Mouse (Mus musculus): ENCODE results near the gene Slc35f2.
A peak's percentile ranks its signal among the peaks of the same experiment; 100 is the strongest.

The Slc35f2 gene

DNA sequence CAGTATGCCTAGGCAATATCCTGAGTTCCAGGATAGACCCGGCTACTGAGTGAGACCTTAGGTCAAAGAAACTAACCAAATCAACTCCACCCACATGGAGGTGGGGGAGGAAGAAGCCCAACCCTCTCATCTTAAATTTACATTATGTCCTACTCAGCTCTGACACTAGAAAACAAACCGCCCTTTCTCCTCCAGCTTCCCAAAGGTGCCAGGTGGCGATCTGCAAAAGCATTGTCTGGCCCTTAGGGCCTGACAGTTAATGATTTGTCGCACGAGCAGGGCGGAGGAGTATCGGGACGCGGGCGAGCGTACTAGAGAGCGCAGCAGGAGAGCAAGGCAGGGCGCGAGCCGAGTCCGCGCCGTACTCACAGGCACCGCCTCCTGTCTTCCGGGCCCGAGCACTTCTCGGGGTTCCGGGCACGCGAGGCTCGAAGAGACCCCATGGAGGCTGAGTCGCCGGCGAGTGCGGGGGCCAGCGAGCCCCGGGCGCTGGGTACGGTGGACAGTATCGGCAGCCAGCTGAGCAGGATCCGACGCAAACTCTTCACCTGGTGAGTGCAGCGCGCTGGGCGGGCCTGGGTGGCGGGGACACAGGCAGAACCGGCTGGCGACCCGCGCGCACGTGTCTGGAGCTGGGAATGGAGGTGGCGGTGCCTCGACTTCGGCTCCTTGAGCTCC is at the start of gene Slc35f2:
Gene Slc35f2 (plus strand): TSS at position 195 of the 678 bp plus-strand sequence.
- peak; percentile 11 for DNase-seq

DNA sequence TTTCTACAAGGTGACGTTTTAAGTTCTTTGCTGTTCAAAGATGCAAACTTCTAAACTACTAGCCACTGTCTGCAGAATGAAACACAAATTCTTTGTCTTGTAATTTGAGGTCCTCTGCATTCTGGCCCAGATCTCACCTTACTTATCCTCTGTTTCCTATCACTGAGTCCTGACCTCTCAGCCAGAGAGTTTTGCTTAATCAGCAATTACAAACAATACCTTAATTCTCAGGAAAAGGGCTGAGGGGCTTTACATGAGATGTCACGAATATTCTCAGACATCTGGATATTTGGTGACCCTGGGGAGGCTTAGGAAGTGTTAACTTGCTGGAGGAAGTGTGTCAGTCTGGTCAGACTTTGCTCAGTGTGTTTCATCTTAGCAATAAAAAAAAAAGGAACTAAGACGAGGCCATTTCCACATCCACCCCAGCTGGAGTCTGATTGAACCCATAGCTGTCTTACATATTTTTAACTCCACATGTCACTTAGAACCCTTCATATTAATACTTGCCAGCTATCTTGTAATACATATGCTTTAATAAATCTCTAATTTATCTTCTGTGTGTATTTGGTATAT is 30.4 kb upstream of the Slc35f2 start:
- DNase-seq: peak; percentile 4

DNA sequence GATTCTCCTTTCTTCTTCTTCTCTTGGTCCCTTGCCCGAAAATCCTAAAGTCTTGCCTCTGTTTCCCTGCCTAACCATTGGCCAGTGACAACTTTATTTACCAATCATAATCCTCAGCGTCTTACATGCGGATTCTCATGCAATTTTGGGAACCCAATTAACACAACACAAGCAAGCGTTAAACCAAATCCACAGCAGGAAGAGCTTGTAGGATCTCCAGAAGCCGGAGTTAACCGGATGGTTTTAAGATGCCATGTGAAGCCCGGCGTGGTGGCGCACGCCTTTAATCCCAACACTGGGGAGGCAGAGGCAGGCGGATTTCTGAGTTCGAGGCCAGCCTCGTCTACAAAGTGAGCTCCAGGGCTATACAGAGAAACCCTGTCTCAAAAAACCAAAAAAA is 20.9 kb upstream of the Slc35f2 start:
- no peak for DNase-seq

DNA sequence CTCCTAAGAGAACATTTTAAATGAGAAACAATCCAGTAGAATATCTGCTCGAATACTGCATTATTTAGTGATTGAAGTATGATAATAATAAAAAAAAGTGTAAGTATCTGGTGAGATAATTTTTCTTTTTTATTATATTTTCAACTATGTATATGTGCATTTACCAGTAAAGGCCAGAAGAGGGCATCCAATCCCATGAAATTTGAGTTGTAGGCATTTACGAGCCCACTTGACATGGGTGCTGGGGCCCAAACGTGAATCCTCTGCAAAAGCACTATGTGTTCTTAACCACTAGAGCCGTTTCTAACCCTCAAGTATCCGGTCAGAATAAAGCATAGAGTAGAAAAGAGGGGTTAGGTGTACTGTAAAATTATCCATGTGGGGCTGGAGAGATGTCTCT is 20.4 kb upstream of the Slc35f2 start:
- DNase-seq: peak; percentile 3

DNA sequence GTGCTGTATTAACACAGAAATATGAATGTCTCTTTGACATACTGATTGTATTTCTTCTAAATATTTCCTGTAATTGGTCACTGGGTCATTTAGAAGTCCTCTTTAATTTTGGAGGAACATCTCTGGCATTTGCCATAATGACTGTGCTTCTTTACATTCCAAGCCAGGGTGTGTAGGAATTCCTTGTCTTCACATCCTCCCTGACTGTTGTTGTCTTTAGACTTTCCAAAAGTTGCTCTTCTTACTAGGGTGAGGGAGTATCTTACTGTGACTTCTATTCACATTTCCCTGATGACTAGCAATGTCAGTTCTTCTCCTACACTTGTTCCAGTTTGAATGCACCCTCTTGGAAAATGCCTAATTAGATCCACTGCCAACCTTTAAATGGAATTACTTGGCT is 16.5 kb upstream of the Slc35f2 start:
- no peak for DNase-seq

DNA sequence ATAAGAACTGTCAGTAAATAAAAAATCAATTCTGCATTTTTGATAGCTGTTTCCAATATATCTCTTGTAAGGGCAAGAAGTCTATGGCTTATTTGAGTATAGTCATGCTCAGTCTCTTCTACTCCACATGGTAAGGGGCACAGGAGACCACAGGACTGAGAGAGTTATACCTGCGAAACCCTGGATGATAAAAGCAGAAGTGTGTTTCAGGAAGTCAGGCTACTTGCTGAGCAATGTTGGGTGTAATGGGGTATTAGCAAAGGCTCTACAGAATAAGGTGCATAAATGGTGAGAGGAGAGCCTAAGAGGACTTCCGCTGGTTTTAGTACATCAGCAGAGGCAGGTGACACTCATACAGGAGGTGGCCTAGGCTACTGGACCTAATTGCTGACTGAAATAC is 13.2 kb upstream of the Slc35f2 start:
- no peak for DNase-seq

DNA sequence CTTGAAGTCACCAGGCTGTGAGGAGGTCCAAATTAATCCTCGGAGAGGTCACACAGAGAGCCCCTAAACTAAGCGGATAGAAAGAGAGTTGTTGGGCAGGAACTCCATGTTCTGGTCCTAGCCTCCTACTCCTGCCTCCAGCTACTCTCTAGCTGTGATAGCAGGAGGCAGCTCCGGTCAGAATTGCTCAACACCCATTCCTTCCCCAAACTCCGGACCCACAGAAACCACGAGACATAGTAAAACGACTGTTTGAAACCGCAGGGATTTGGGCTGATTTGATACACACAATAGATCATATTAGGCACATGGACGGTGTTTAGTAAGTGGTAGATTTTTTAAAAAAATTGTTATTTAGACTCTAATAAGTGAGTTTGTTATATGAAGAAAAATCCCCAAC is 6.6 kb upstream of the Slc35f2 start:
- no peak for DNase-seq

DNA sequence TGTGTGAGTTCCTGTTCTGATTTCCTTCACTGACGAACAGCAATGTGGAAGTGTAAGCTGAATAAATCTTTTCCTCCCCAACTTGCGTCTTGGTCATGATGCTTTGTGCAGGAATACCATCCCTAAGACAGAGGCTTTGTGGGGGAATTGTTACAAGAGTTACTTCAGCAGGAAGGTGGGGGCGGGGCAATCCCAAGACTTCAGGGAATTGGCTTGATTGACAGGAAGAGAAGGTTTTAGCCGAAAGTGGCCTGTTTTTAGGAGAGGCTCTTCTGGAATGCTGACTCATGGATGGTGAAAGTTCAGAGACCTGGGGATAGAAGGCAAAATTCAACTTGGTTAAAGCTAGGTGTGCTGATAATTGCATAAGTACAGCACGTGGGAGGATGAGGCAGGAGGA is 2.9 kb upstream of the Slc35f2 start:
- DNase-seq: no peak

DNA sequence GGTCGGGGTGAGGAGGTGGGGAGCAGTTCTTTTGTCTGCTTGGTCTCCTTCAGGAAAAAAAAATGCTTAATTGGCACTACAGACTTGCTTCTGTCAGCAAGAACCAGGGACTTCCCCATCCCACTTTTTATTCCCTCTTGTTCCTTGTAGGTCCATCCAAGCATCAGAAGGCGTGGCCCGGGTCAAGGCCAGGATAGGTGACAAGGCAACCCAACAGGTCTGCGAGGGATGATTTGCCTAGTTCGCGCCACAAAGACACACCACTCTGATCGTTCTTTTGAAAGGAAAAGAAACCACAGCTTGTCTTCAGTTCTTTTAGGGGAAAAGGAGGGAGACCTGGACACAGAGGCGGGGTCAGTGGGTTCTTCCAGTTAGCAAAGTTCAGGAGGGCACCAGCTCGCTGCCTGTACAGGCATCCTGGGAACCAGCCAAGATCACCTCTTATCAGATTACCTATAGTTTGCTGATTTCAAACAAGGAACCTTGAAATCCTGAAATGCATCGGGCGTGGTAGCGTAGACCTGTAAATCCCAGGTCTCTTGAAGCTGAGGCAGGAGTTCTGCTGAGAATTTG is 481 bp upstream of the Slc35f2 start:
- no peak for DNase-seq

DNA sequence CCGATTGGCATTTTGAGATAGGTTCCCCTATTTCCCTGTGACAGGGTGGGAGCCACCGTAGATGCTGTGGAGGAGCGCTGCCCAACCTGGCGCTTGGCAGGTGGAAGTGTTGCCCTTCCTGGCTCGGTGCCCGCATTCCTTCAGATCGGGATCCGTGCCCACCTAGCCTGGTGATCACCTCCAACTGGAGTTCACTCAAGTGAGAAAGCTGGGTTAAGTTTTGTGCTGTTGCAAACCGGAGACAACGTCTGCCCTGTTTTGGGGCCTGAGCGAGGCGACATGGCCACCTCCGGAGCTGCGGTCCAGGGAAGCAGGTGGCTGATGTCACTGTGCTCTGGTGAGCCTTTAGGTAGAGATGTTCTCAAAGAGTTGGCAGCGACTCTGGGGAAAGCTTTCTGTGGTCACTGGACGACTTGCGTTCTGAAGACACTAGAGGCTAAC is 803 bp downstream of the Slc35f2 start:
- peak; percentile 6 for DNase-seq

DNA sequence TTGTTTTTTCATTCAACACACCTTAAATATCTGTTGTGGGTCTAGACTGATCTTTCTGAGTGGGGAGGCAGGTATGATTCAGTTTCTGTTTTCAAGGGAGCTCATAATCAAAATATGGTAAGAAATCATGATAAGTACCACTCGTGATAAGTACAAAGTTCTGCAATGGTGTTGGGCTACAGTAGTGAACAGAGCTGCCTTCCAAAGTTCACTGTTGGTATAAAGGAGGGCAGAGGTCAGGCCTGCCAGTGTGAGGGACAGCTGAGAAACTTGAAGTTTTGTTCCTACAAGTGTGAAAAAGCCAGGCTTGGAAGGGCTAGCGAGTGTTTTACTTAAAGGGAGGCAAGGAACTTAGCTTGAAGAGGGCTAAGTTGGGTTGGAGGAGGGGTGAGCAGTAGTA is 4.2 kb downstream of the Slc35f2 start:
- DNase-seq: no peak

DNA sequence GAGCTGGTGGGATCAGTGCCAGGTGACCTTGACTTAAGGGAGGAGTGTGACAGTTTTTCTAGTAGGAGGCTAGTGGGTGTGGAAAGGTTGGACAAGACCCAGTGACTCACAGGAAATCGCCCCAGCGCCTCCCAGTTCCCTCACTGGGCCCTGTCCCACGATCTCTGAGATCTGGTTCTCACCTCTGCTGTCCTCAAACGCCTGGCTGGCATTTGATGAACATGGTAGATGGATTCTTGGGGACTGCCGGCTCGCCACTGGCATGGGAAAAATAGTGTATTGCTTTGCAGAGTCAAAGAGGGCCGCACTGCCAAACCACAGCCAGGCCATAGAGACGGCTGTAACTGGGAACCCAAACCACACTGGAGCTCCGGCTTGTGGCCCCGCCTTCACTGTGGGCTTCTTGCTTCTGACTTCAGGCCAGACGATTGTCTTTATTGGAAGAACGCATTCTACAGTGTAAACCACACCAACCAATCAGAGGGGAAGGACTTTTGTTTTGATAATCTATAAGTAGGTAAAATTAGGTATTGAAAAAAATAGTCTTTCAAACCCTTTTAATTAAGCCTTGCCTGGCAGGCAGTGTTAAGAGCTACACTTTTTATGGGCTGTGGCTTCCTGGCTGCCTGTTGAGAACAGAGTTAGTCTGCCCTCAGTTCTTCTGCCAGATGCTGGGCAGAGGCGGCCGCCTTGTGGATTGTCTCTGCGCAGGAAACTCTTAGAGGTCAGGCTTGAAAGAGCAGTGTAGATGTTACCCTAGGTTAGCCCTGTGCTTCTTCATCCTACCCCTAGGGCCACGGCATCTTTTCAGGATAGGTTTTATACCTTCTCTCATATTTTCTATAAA is 15.4 kb downstream of the Slc35f2 start:
- no peak for DNase-seq

DNA sequence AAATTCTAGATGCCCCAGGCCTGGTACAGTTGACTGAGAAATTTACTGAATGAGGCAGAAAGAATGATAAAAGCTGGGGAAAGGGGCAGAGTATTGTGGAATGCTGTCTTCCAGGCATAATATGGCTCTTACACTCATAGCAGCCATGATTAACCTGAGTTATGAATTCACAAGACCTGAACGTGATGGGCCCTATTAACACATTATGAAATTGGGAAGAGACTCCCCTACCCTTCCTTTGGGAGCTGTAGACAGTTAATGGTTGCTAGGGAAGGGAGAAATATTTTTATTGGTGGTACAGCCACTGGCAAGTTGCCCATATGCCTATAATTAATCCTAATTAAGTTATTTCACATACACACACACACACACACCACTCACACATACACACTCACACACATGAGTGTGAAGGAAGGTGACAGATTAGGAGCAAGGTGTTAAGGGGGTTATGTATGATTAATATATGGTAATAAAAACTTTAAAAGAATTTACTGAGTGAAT is 22.5 kb downstream of the Slc35f2 start:
- no peak for DNase-seq

DNA sequence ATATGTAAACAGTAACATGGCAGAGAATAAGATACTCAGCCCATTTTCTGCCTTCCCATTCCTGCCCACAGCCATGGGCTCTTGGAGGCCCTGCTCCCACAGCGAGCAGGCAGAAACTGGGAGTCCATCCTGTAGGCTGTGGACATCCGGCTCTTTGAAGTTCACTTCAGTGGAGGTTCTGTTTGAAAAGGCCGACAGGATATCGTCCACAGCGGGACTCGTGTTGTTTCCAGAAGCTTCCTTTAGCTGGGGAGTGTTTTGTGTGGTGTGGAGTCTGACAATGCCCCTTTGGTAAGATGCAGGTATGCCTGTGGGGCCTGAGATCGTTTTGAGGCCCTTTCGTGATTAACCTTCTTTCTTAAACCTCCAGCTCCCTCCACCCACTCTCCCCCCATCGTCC is 23.2 kb downstream of the Slc35f2 start:
- no peak for DNase-seq

DNA sequence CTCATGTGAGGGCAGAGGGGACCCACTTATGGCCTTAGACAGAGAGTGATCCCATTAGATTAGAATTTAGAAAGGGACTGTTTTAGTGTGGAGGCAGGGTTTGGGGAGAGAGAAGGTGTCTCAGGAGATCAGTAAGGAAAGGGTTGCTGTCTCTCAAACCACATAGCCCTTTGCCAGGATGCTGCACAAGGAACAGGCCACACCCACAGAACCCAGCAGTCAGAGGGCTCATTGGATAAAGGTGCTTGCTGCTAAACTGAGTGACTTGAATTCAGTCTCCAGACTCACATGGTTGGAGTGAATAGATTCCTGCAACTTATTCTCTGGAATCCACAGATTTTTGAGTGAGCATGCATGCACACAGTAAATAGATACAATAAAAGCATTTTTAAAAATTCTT is 24.0 kb downstream of the Slc35f2 start:
- no peak for DNase-seq

DNA sequence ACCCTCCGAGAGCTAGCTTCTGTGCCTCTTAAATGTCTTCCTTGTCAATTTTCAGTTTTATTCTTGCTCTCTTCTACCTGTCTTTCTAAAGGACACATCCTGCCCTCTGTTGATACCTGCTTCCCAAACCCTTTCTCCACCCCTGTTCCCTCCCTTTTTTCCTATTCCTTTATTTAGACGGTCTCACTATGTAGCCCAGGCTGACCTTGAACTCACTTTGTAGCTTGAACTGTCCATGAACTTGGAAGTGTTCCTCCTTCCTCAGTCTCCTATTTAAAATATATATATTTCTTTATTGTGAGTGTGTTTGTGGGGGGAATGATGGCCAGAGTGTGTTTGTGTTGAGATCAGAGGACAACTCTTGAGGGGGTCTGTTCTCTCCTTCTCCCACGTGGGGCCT is 25.0 kb downstream of the Slc35f2 start:
- DNase-seq: no peak

DNA sequence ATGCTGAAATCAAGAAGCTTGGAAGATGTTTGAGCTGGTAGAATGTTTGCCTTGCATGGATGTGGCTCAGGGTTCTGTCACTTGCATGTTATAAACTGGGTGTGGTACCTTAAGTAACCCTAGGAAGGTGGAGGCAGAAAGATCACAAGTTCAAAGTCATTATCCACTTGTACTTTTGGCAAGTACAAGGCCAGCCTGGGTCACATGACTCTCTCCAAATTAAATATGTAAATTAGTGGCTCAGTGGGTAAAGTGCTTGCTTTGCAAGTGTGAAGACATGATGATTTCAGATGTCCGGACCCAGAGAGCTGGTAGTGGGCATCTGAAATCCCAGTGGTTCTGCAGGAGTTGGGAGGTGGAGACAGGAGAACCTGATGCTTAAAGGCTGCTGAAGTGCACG is 25.8 kb downstream of the Slc35f2 start:
- DNase-seq: no peak

DNA sequence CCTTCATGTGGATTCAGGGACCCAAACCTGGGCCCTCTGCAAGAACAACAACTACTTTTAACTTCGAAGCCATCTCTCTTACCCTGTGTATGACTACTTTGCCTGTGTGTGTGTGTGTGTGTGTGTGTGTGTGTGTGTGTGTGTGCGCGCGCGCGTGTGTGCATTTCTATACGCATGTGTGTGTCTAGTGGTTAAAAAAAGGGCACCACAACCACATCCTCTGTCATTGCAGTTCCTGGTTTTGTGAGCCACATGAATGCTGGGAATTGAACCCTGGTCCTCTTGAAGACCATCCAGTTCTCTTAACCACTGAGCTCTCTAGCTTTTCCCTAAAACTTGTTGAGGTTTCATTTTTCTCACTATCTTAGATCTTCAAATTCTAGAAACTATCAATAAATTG is 31.6 kb downstream of the Slc35f2 start:
- DNase-seq: no peak

DNA sequence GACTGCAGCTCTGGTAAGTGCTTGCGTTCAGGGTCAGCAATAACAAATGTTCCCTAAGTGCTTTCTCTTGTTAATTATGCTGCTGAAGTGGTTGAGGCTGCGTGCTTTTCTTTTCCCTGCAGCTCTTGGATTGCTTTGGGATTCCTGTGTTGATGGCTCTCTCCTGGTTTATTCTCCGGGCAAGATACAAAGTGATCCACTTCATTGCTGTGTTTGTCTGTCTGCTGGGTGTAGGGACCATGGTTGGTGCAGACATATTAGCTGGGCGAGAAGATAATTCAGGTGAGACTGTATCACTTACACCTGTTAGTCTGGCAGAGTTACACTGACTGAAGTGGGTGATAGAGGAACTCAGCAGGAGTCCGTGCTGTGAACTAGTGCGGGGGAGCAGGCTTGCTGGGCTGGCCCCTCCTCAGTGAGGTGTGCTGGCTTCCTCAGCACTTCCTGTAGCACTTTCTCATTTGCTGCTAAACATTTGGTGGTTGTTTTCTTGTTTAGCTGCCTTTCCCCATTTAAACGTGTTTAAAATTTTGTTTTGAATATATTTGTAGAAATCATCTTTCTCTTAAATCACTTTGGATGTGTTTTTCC is 35.3 kb downstream of the Slc35f2 start:
- no peak for DNase-seq

DNA sequence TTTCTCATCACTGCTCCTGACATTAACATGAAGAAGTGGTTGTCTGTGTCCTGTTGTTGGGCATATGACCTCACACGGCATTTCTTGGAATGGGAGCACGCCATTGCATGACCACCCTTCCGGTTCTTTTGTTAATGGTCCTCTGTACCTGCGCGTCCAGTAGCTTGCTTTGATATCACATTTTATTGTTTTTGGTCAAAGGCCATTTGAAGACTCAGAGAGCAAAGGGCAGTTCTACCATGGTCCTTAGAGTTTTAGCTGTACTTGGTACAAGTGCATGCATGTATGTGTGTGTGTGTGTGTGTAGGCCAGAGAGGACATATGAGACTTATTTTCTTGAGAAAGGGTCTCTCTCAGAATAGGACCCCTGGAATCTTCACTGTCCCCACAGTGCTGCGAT is 42.1 kb downstream of the Slc35f2 start:
- DNase-seq: no peak

DNA sequence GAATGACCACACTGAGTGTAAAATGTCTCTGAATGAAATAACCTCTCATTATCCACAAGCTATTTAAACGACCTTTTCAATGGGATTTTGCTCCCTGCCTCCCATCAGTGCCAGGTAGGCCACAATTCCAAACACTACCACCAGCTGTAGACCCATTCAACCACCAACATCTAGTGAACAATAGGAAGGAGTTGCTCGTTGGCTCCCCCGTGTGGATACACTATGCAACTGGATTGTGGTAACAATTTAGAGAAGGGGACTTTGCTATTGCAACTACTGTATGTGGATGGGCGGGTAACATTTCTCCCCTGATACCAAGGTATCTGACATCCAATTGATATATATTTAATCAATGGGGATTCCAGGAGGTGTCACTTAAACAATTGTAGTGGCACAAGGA is 47.4 kb downstream of the Slc35f2 start:
- DNase-seq: peak; percentile 75

DNA sequence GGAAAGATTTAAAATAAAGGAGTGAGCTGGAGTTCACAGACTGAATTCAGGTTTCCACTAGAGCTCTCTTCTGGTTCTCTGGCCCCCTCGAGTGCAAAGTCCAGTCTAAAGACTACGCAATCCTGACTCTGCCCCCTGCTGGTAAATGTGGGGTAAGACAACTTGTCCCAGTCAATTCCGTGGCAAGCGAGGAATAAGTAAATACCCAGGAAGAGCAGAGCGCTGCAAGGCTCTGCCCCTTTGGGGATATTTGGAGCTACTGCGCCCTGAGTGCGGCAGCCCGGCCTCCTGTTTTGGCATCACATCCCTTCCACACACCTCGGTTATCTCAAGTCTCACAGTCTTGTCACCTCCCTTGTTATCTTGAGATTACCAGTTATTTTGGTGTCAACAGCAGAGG is 54.0 kb downstream of the Slc35f2 start:
- DNase-seq: peak; percentile 20
